Mouse (Mus musculus): ENCODE data around the gene Bpifa5.
A peak's percentile ranks its signal among the peaks of the same experiment; 100 is the strongest.
"Not testable (repeated sequence)": the region's sequence is repeated elsewhere in the genome, so short reads cannot be mapped to it uniquely, and the experiment has no call there.

Gene Bpifa5

GRCm38 (mm10) chr2:154162307-154162706 lies at the start of gene Bpifa5:
TSS of gene Bpifa5 (plus strand) at chr2:154162607.
- no peak for DNase-seq (ENCODE audit: inconsistent ontology term)

GRCm38 (mm10) chr2:154117381-154117780 lies 45.0 kb upstream of the Bpifa5 start:
- DNase-seq (ENCODE audit: inconsistent ontology term), result no peak

GRCm38 (mm10) chr2:154130120-154130519 lies 32.3 kb upstream of the Bpifa5 start, which contains the start of gene Bpifa3:
TSS of gene Bpifa3 (plus strand) at chr2:154130336.
- DNase-seq (ENCODE audit: inconsistent ontology term), result no peak

- no peak for DNase-seq (ENCODE audit: inconsistent ontology term)
Observed at GRCm38 (mm10) chr2:154142580-154142979, 19.8 kb upstream of the Bpifa5 start, which contains the start of gene Bpifa1. TSS of gene Bpifa1 (plus strand) at chr2:154142880.

- no peak for DNase-seq (ENCODE audit: inconsistent ontology term)
Observed at GRCm38 (mm10) chr2:154143735-154144134, 18.7 kb upstream of the Bpifa5 start.

GRCm38 (mm10) chr2:154147496-154147895 lies 14.9 kb upstream of the Bpifa5 start:
- DNase-seq (ENCODE audit: inconsistent ontology term), result no peak

- peak; percentile 17 for DNase-seq (ENCODE audit: inconsistent ontology term)
Observed at GRCm38 (mm10) chr2:154158433-154158832, 4.0 kb upstream of the Bpifa5 start.

- DNase-seq (ENCODE audit: inconsistent ontology term), result no peak
Observed at GRCm38 (mm10) chr2:154163306-154163705, 899 bp downstream of the Bpifa5 start.

GRCm38 (mm10) chr2:154169172-154169571 lies 6.8 kb downstream of the Bpifa5 start:
- no peak for DNase-seq (ENCODE audit: inconsistent ontology term)

- no peak for DNase-seq (ENCODE audit: inconsistent ontology term)
Observed at GRCm38 (mm10) chr2:154171621-154172020, 9.2 kb downstream of the Bpifa5 start.

GRCm38 (mm10) chr2:154173313-154173712 lies 10.9 kb downstream of the Bpifa5 start:
- DNase-seq (ENCODE audit: inconsistent ontology term), result peak; percentile 8

- not testable (repeated sequence) for DNase-seq (ENCODE audit: inconsistent ontology term)
Observed at GRCm38 (mm10) chr2:154181900-154182299, 19.5 kb downstream of the Bpifa5 start.

GRCm38 (mm10) chr2:154183061-154183460 lies 20.7 kb downstream of the Bpifa5 start:
- not testable (repeated sequence) for DNase-seq (ENCODE audit: inconsistent ontology term)

- DNase-seq (ENCODE audit: inconsistent ontology term), result no peak
Observed at GRCm38 (mm10) chr2:154185319-154185718, 22.9 kb downstream of the Bpifa5 start.

GRCm38 (mm10) chr2:154185748-154186147 lies 23.3 kb downstream of the Bpifa5 start:
- DNase-seq (ENCODE audit: inconsistent ontology term), result no peak

GRCm38 (mm10) chr2:154187468-154187867 lies 25.1 kb downstream of the Bpifa5 start:
- no peak for DNase-seq (ENCODE audit: inconsistent ontology term)

GRCm38 (mm10) chr2:154189877-154190434 lies 27.5 kb downstream of the Bpifa5 start:
- no peak for DNase-seq (ENCODE audit: inconsistent ontology term)

GRCm38 (mm10) chr2:154190546-154191258 lies 28.3 kb downstream of the Bpifa5 start, which contains the start of gene Bpifb1:
TSS of gene Bpifb1 (plus strand) at chr2:154190818.
- DNase-seq (ENCODE audit: inconsistent ontology term), result no peak

GRCm38 (mm10) chr2:154192141-154192540 lies 29.7 kb downstream of the Bpifa5 start:
- DNase-seq (ENCODE audit: inconsistent ontology term), result no peak

- no peak for DNase-seq (ENCODE audit: inconsistent ontology term)
Observed at GRCm38 (mm10) chr2:154193071-154193470, 30.7 kb downstream of the Bpifa5 start.

- no peak for DNase-seq (ENCODE audit: inconsistent ontology term)
Observed at GRCm38 (mm10) chr2:154193994-154194504, 31.6 kb downstream of the Bpifa5 start.

- no peak for DNase-seq (ENCODE audit: inconsistent ontology term)
Observed at GRCm38 (mm10) chr2:154197036-154197435, 34.6 kb downstream of the Bpifa5 start.

- DNase-seq (ENCODE audit: inconsistent ontology term), result no peak
Observed at GRCm38 (mm10) chr2:154204630-154205029, 42.2 kb downstream of the Bpifa5 start.

Data from Muller cell, postnatal 12 days (primary cell).